Mouse (Mus musculus): ENCODE measurements around the gene Fndc3a. TPM values are rescaled to one million over a fixed set of nuclear protein-coding genes. Genes with fewer than 3 reads are reported as not detected.
A peak's percentile ranks its signal among the peaks of the same experiment; 100 is the strongest.

Fndc3a gene
- polyA plus RNA-seq, 1 experiment from 2014 or later = 47.3 TPM

DNA sequence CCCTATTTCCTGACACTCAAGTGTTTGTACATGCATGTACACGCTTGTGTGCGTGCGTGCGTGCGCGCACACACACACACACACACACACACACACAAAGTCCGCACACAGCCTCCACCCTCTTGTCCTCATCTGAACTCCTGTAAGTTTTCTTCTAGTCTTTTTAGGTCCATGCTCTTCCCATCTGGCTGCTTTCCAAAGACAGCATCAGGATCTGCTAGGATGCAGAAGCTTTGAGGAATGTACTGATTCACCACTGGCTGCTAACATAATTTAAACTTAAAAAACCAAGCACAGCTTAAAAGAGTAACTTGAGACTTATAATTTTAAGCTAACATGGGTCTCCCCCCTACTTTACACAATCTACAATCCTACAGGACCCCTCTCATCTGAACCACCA lies 115.6 kb downstream of the Fndc3a start:
- Histone ChIP-seq H3K27ac (replicated peaks) (no peak overlapping the region), H3K9me3 (no peaks in the 10 kb centered on the region), H3K36me3 (peaks cover 17% of the 10 kb centered on the region; the same call in 1 of the 2 replicates), H3K4me2 (replicated peaks) (no peak overlapping the region), H3K4me3 (no peak overlapping the region), H3K4me1 (no peaks in the 10 kb centered on the region), H3K27me3 (no peaks in the 10 kb centered on the region), H3K9ac (replicated peaks) (no peak overlapping the region)
- 96% methylated on average over 7 of the region's 7 CpGs for WGBS
- ATAC-seq (replicated peaks) = no peak

GRCm38 (mm10) chr14:72589415-72589814 lies 120.4 kb downstream of the Fndc3a start:
- H3K9ac ChIP-seq (replicated peaks) = no peak overlapping the region
- no peaks in the 10 kb centered on the region for H3K4me1 ChIP-seq
- WGBS = 96% methylated on average over 4 of the region's 4 CpGs
- no peaks in the 10 kb centered on the region for H3K27me3 ChIP-seq
- no peak overlapping the region for H3K4me2 ChIP-seq (replicated peaks)
- H3K27ac ChIP-seq (replicated peaks) = no peak overlapping the region
- ATAC-seq (replicated peaks) = no peak
- no peaks in the 10 kb centered on the region for H3K9me3 ChIP-seq
- H3K36me3 ChIP-seq = peaks cover 29% of the 10 kb centered on the region; the same call in 1 of the 2 replicates
- H3K4me3 ChIP-seq = no peak overlapping the region

GRCm38 (mm10) chr14:72582979-72583378 lies 126.8 kb downstream of the Fndc3a start:
- Histone ChIP-seq H3K36me3 (peaks cover 18% of the 10 kb centered on the region; the same call in 1 of the 2 replicates), H3K4me1 (no peaks in the 10 kb centered on the region), H3K27ac (replicated peaks) (no peak overlapping the region), H3K4me2 (replicated peaks) (no peak overlapping the region), H3K27me3 (no peaks in the 10 kb centered on the region), H3K9ac (replicated peaks) (no peak overlapping the region), H3K4me3 (no peak overlapping the region), H3K9me3 (no peaks in the 10 kb centered on the region)
- WGBS = 52% methylated on average over 6 of the region's 6 CpGs
- ATAC-seq (replicated peaks) = no peak

GRCm38 (mm10) chr14:72580991-72581390 lies 128.8 kb downstream of the Fndc3a start:
- ATAC-seq (replicated peaks) = no peak
- WGBS = 90% methylated on average over 3 of the region's 3 CpGs
- no peak overlapping the region for H3K4me3 ChIP-seq

DNA sequence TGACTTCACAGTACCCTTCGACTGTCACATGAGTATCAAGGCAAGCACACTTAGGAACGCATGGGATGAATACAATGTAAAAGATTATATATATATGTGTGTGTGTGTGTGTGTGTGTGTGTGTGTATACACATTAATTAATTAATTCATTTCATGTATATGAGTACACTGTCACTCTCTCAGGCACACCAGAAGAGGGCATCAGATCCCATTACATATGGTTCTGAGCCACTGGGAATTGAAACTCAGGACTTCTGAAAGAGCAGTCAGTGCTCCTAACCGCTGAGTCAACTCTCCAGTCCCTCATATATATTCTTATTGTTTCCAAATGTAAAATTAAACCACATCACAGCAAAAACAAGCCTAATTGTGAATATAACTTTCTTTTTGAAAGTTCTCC lies 133.5 kb downstream of the Fndc3a start:
- H3K4me2 ChIP-seq (replicated peaks) = no peak overlapping the region
- no peaks in the 10 kb centered on the region for H3K4me1 ChIP-seq
- ATAC-seq (replicated peaks) = no peak
- no peak overlapping the region for H3K9ac ChIP-seq (replicated peaks)
- H3K9me3 ChIP-seq = no peaks in the 10 kb centered on the region
- 92% methylated on average over 3 of the region's 3 CpGs for WGBS
- peaks cover 42% of the 10 kb centered on the region for H3K36me3 ChIP-seq
- no peaks in the 10 kb centered on the region for H3K27me3 ChIP-seq
- H3K27ac ChIP-seq (replicated peaks) = no peak overlapping the region
- H3K4me3 ChIP-seq = no peak overlapping the region

More at GRCm38 (mm10) chr14:72580991-72581390, 128.8 kb downstream of the Fndc3a start:
- Histone ChIP-seq H3K27me3 (no peaks in the 10 kb centered on the region), H3K9ac (replicated peaks) (no peak overlapping the region), H3K4me2 (replicated peaks) (no peak overlapping the region), H3K27ac (replicated peaks) (no peak overlapping the region), H3K4me1 (no peaks in the 10 kb centered on the region), H3K9me3 (no peaks in the 10 kb centered on the region), H3K36me3 (peaks cover 24% of the 10 kb centered on the region)

- Histone ChIP-seq H3K9ac (replicated peaks) (no peak overlapping the region), H3K4me2 (replicated peaks) (no peak overlapping the region), H3K36me3 (peaks cover 56% of the 10 kb centered on the region), H3K27me3 (no peaks in the 10 kb centered on the region), H3K9me3 (no peaks in the 10 kb centered on the region), H3K4me1 (no peaks in the 10 kb centered on the region), H3K27ac (replicated peaks) (no peak overlapping the region), H3K4me3 (no peak overlapping the region)
- 90% methylated on average over 1 of the region's 1 CpGs for WGBS
- no peak for ATAC-seq (replicated peaks)
Observed at GRCm38 (mm10) chr14:72563941-72564340, 145.9 kb downstream of the Fndc3a start.

GRCm38 (mm10) chr14:72558795-72559194 lies 151.0 kb downstream of the Fndc3a start:
- H3K27me3 ChIP-seq = no peaks in the 10 kb centered on the region
- peaks cover 64% of the 10 kb centered on the region for H3K36me3 ChIP-seq
- H3K9ac ChIP-seq (replicated peaks) = no peak overlapping the region
- 90% methylated on average over 5 of the region's 5 CpGs for WGBS
- ATAC-seq (replicated peaks) = no peak
- no peak overlapping the region for H3K4me3 ChIP-seq
- H3K4me1 ChIP-seq = no peaks in the 10 kb centered on the region
- H3K9me3 ChIP-seq = no peaks in the 10 kb centered on the region
- H3K27ac ChIP-seq (replicated peaks) = no peak overlapping the region
- no peak overlapping the region for H3K4me2 ChIP-seq (replicated peaks)

- no peak for ATAC-seq (replicated peaks)
- Histone ChIP-seq H3K4me1 (no peaks in the 10 kb centered on the region), H3K9ac (replicated peaks) (no peak overlapping the region), H3K4me2 (replicated peaks) (no peak overlapping the region), H3K9me3 (no peaks in the 10 kb centered on the region), H3K27ac (replicated peaks) (no peak overlapping the region), H3K27me3 (no peaks in the 10 kb centered on the region), H3K36me3 (peaks cover 78% of the 10 kb centered on the region), H3K4me3 (no peak overlapping the region)
- 82% methylated on average over 1 of the region's 1 CpGs for WGBS
Observed at GRCm38 (mm10) chr14:72555846-72556245, 154.0 kb downstream of the Fndc3a start.

GRCm38 (mm10) chr14:72536392-72537017 lies 173.3 kb downstream of the Fndc3a start:
- peaks cover 8% of the 10 kb centered on the region; the same call in 1 of the 2 replicates for H3K27me3 ChIP-seq
- no peak overlapping the region for H3K27ac ChIP-seq (replicated peaks)
- no peak overlapping the region for H3K9ac ChIP-seq (replicated peaks)
- no peak for ATAC-seq (replicated peaks)
- 87% methylated on average over 5 of the region's 5 CpGs for WGBS
- H3K4me1 ChIP-seq = peaks cover 9% of the 10 kb centered on the region
- no peaks in the 10 kb centered on the region for H3K9me3 ChIP-seq
- no peak overlapping the region for H3K4me3 ChIP-seq
- no peak overlapping the region for H3K4me2 ChIP-seq (replicated peaks)
- peaks cover 18% of the 10 kb centered on the region for H3K36me3 ChIP-seq

DNA sequence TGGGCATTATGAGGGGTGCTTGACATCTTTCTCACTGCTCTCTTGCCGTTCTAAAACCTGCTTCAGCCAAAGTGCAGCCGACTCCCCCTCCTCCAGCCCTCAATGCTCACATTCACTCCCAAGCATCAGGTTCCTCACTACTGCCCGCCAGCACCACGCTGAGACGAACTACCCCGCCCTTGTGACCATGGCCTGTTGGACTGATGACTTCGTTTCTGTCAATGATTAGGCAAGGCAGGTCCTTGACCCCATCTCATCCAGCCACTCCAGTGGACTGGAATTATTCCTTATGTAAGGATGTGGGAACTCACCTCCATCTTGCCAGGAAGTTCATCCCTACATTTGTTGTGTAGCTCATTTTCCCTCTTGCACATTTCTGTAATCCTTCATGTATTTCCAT lies 175.9 kb downstream of the Fndc3a start:
- Histone ChIP-seq H3K27me3 (peaks cover 8% of the 10 kb centered on the region; the same call in 1 of the 2 replicates), H3K4me1 (peaks cover 9% of the 10 kb centered on the region), H3K9ac (replicated peaks) (no peak overlapping the region), H3K4me3 (no peak overlapping the region), H3K36me3 (peaks cover 2% of the 10 kb centered on the region; the same call in 1 of the 2 replicates), H3K9me3 (no peaks in the 10 kb centered on the region), H3K27ac (replicated peaks) (no peak overlapping the region), H3K4me2 (replicated peaks) (no peak overlapping the region)
- 79% methylated on average over 7 of the region's 7 CpGs for WGBS
- no peak for ATAC-seq (replicated peaks)

- peak; percentile 84 for ATAC-seq (replicated peaks)
- Histone ChIP-seq H3K27ac (replicated peaks) (no peak overlapping the region), H3K4me3 (peak overlapping the region; percentile 51), H3K4me2 (replicated peaks) (peak overlapping the region; percentile 98), H3K36me3 (no peaks in the 10 kb centered on the region), H3K9me3 (no peaks in the 10 kb centered on the region), H3K4me1 (peaks cover 9% of the 10 kb centered on the region), H3K27me3 (peaks cover 8% of the 10 kb centered on the region; the same call in 1 of the 2 replicates), H3K9ac (replicated peaks) (peak overlapping the region; percentile 54)
- WGBS = 3% methylated on average over 54 of the region's 54 CpGs
Observed at GRCm38 (mm10) chr14:72532028-72532917, 177.5 kb downstream of the Fndc3a start.

GRCm38 (mm10) chr14:72527126-72527525 lies 182.7 kb downstream of the Fndc3a start:
- no peak for ATAC-seq (replicated peaks)
- H3K4me1 ChIP-seq = peaks cover 6% of the 10 kb centered on the region
- no peaks in the 10 kb centered on the region for H3K9me3 ChIP-seq
- H3K4me2 ChIP-seq (replicated peaks) = no peak overlapping the region
- peaks cover 6% of the 10 kb centered on the region; the same call in 1 of the 2 replicates for H3K27me3 ChIP-seq
- H3K4me3 ChIP-seq = no peak overlapping the region
- H3K36me3 ChIP-seq = no peaks in the 10 kb centered on the region
- 82% methylated on average over 1 of the region's 1 CpGs for WGBS
- H3K27ac ChIP-seq (replicated peaks) = no peak overlapping the region
- H3K9ac ChIP-seq (replicated peaks) = no peak overlapping the region

All from forebrain, embryonic 15.5 days (tissue).